Mouse (Mus musculus) G1E (cell line): ENCODE measurements at regions not wholly inside any gene's neighbourhood (a gene's known extent, or its start where the extent isn't known, plus 50 kb on each side); places are given as distances from the start of the nearest gene placed in this dataset.

Experiments
- CTCF ChIP-seq: IDR thresholded peaks from 2 replicates; pipeline ENCODE4 v1.5.1; 2012; ENCODE audit warnings: low read depth, low read length, inconsistent platforms, mixed read lengths
- GATA1 ChIP-seq: IDR thresholded peaks from 2 replicates; pipeline ENCODE4 v1.6.1; 2012; ENCODE audit warnings: borderline replicate concordance, low read length, inconsistent platforms, mixed read lengths
- TAL1 ChIP-seq: conservative IDR thresholded peaks from 2 replicates; pipeline ENCODE4 v1.6.1; 2012; ENCODE audit warnings: low read depth, low read length, inconsistent platforms, mixed read lengths

GRCm38 (mm10) chr16:76621715-76622114 lies 248.1 kb upstream of the Nrip1 start:
- TF ChIP-seq GATA1 (no peak), CTCF (no peak), TAL1 (no peak)
